Mouse (Mus musculus) MEL (cell line): ENCODE results near the gene Kctd6.

Experiments
- CTCF ChIP-seq, 3 experiments: IDR thresholded peaks in 2 of 3; conservative IDR thresholded peaks in 1 of 3; 2 replicates each; pipeline ENCODE4 v1.5.1; 2011 to 2012; ENCODE audit warnings: low read length in 3 of 3, low read depth in 2 of 3, mild to moderate bottlenecking in 2 of 3, improper control_type of control experiment in 1 of 3, inconsistent platforms in 1 of 3, mixed read lengths in 1 of 3, moderate library complexity in 1 of 3; ENCODE audit not compliant: control insufficient read depth in 1 of 3, insufficient read depth in 1 of 3, poor library complexity in 1 of 3, severe bottlenecking in 1 of 3
- GABPA ChIP-seq: IDR thresholded peaks from 2 replicates; pipeline ENCODE4 v1.6.1; 2012; ENCODE audit warnings: low read depth, mild to moderate bottlenecking, inconsistent platforms, low read length, improper control_type of control experiment, moderate library complexity
- HCFC1 ChIP-seq: IDR thresholded peaks from 2 replicates; pipeline ENCODE4 v1.6.1; 2012; ENCODE audit warnings: low read depth, mild to moderate bottlenecking, inconsistent platforms, low read length, improper control_type of control experiment, moderate library complexity
- USF1 ChIP-seq: IDR thresholded peaks from 2 replicates; pipeline ENCODE4 v1.6.1; 2014; ENCODE audit warnings: low read depth, mild to moderate bottlenecking, inconsistent platforms, low read length, improper control_type of control experiment, moderate library complexity
- ZKSCAN1 ChIP-seq: IDR thresholded peaks from 2 replicates; pipeline ENCODE4 v1.6.1; 2012; ENCODE audit warnings: low read depth, mild to moderate bottlenecking, inconsistent platforms, low read length, improper control_type of control experiment, moderate library complexity

DNA sequence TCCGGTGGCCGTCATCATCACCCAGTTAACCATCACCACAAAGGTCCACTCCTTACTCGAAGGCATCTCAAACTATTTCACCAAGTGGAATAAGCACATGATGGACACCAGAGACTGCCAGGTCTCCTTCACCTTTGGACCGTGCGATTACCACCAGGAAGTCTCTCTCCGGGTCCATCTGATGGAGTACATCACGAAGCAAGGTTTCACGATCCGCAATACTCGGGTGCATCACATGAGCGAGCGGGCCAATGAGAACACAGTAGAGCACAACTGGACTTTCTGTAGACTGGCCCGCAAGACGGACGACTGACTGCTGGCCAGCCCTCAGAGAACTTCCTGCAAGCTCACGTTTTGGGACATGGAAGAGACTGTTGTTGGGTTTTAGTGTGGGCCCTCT, 8.6 kb downstream of the Kctd6 start:
- no peak for TF ChIP-seq CTCF (IDR thresholded peaks at IDR 0.05 in 2 of 3, conservative IDR thresholded peaks at IDR 0.05 in 1 of 3; ENCODE audit: control insufficient read depth in 1 of 3, insufficient read depth in 1 of 3, low read depth in 2 of 3, low read length in 3 of 3, poor library complexity in 1 of 3, severe bottlenecking in 1 of 3)
- no peak for TF ChIP-seq USF1
- TF ChIP-seq HCFC1, result no peak
- TF ChIP-seq GABPA, result no peak
- no peak for TF ChIP-seq ZKSCAN1
